Mouse (Mus musculus) embryonic fibroblast, embryonic 13.5 days (primary cell): ENCODE measurements at regions not wholly inside any gene's neighbourhood (a gene's known extent, or its start where the extent isn't known, plus 50 kb on each side); places are given as distances from the start of the nearest gene placed in this dataset.

Source experiments
- CTCF ChIP-seq: IDR thresholded peaks from 2 replicates; pipeline ENCODE4 v1.5.1; 2011; ENCODE audit warnings: mild to moderate bottlenecking, control low read depth, low read length, moderate library complexity, borderline replicate concordance; ENCODE audit not compliant: insufficient read depth
- POLR2A ChIP-seq: IDR thresholded peaks from 2 replicates; pipeline ENCODE4 v1.6.1; 2011; ENCODE audit warnings: low read depth, mild to moderate bottlenecking, control low read depth, low read length, moderate library complexity

- TF ChIP-seq CTCF (no peak), POLR2A (no peak)
Measured at GRCm38 (mm10) chr6:15647499-15647898, 73.0 kb upstream of the Mdfic start.
